Mouse (Mus musculus) midbrain, embryonic 12.5 days (tissue): ENCODE results near the gene Rdh11. TPM values are rescaled to one million over a fixed set of nuclear protein-coding genes. Genes with fewer than 3 reads are reported as not detected.

Experiments used
- ATAC-seq: fragments of 200-750 bp; cut with Nextera tagmentation; 2 replicates; pipeline ENCODE4 v1.8.0; 2017; ENCODE audit warnings: low read depth, moderate TSS enrichment, moderate library complexity; ENCODE audit not compliant: low FRiP score
- H3K27ac ChIP-seq: fragments of 300-500 bp; sonication (generic); replicated peaks from 2 replicates; pipeline ENCODE4 v1.5.1; 2016; ENCODE audit warnings: mild to moderate bottlenecking
- H3K27me3 ChIP-seq: fragments of 300-500 bp; sonication (generic); 2 replicates; pipeline ENCODE4 v1.6.1; 2016; ENCODE audit warnings: mild to moderate bottlenecking
- H3K36me3 ChIP-seq: fragments of 300-500 bp; sonication (generic); 2 replicates; pipeline ENCODE4 v1.6.1; 2016
- H3K4me1 ChIP-seq: fragments of 300-500 bp; sonication (generic); 2 replicates; pipeline ENCODE4 v1.6.1; 2016
- H3K4me2 ChIP-seq: fragments of 300-500 bp; sonication (generic); replicated peaks from 2 replicates; pipeline ENCODE4 v1.6.1; 2016; ENCODE audit warnings: mild to moderate bottlenecking, moderate library complexity
- H3K4me3 ChIP-seq: fragments of 300-500 bp; sonication (generic); 2 replicates; pipeline ENCODE4 v1.5.1; 2016; ENCODE audit warnings: mild to moderate bottlenecking
- H3K9ac ChIP-seq: fragments of 300-500 bp; sonication (generic); replicated peaks from 2 replicates; pipeline ENCODE4 v1.6.1; 2016; ENCODE audit warnings: mild to moderate bottlenecking, moderate library complexity
- H3K9me3 ChIP-seq: fragments of 300-500 bp; sonication (generic); 2 replicates; pipeline ENCODE4 v1.6.1; 2016; ENCODE audit warnings: mild to moderate bottlenecking
- WGBS: fragments of 180-500 bp; shearing (Covaris S2); methylation state at CpG from one replicate; pipeline ENCODE4 v1.1.7; 2016; 5-methylcytosine and 5-hydroxymethylcytosine counted together
- polyA plus RNA-seq: library from polyadenylated mRNA; unstranded; fragments of >200 nt; fragmentation: Nextera tagmentation; extraction: Ambion mirVana; gene quantifications from 2 replicates; pipeline ENCODE4 v1.2.1, GENCODE M21; 2016

Gene Rdh11
- polyA plus RNA-seq, 1 experiment from 2014 or later, result 28.4 TPM

DNA sequence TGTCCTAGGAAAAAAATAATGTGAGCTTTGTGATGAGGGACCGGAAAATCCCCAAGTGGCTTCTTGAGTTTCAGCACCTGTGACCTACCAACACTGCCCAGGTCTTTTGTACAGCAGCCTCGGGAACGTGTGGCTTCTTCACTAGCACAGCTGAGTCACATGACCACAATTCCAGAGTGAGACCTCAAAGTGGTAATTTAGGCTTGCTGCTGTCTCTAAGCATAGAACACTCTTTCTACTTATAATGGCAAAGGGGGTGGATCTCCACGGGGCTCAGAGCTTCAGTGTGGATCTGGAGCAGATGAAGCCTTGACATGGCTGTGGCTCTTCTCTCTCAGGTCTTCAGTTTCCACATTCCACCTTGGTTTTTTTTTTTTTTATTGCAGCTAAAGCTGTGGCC is 57.0 kb downstream of the Rdh11 start:
- no peaks in the 10 kb centered on the region for H3K9me3 ChIP-seq
- no peak overlapping the region for H3K27ac ChIP-seq
- ATAC-seq, result no peak
- H3K9ac ChIP-seq, result no peak overlapping the region
- no peak overlapping the region for H3K4me2 ChIP-seq
- peaks cover 11% of the 10 kb centered on the region for H3K4me1 ChIP-seq
- peaks cover 38% of the 10 kb centered on the region for H3K27me3 ChIP-seq
- 41% methylated on average over 4 of the region's 4 CpGs for WGBS
- no peak overlapping the region for H3K4me3 ChIP-seq
- no peaks in the 10 kb centered on the region for H3K36me3 ChIP-seq

DNA sequence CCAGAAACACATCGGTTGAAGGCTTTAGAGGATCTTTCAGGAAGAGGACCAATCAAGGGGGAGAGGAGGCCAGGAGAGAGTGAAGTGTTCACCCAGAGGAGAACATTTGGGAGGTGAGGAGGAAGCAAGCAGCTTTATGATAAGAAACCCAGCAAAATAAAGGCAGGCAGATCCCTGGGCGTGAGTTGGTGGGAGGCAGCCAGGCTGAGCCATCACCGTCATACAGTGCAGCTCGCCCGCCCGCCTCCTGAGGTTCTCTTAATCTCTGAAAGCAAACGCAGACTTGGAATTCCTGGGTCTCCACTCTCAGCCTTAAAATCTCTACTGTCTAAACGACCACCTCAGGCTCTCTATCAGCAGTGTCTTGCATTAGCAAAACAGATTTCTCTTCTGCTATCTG is 57.4 kb downstream of the Rdh11 start:
- Histone ChIP-seq H3K27me3 (peaks cover 42% of the 10 kb centered on the region), H3K27ac (no peak overlapping the region), H3K4me2 (no peak overlapping the region), H3K4me1 (peaks cover 11% of the 10 kb centered on the region), H3K9me3 (no peaks in the 10 kb centered on the region), H3K36me3 (no peaks in the 10 kb centered on the region), H3K9ac (no peak overlapping the region), H3K4me3 (no peak overlapping the region)
- ATAC-seq, result no peak
- WGBS, result 37% methylated on average over 8 of the region's 8 CpGs

DNA sequence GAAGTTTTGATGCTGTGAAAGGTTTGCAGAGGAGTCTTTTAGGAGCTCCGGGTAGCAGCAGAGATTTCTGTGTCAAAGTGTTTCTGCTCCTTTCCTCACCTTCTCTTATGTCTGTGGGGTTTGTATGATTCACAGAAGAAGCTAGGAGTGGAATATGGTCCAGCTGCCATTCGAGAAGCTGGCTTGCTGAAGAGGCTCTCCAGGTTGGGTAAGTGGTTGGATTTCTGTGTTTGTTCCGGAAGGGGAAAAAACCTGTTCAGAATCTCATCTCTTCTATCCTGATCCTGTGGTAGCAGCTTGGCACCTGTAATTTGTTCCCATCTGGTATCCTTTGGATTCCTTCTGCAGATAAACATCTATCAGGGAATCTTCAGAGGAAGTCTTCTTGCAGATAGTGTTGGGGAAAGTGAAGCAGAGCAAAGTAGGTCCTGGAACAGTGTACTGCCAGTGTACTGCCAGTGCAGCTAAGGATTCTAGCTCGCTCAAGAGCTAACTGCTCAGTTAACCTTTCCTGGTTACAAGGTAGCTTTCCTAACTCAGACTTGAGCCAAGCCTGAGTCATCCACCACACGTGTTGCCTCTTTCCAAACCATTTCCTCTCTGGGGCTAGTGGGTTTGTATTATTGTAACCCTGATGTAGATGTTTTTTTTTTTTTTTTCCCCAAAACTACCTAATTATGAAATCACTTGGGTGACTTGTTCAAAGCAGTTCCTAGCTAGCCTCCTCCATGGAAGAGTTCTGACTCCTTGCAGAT is 60.2 kb downstream of the Rdh11 start:
- H3K4me3 ChIP-seq, result peak overlapping the region; percentile 51
- H3K27ac ChIP-seq, result no peak overlapping the region
- peaks cover 45% of the 10 kb centered on the region for H3K27me3 ChIP-seq
- no peak for ATAC-seq
- H3K4me1 ChIP-seq, result peaks cover 11% of the 10 kb centered on the region
- H3K36me3 ChIP-seq, result no peaks in the 10 kb centered on the region
- H3K4me2 ChIP-seq, result peak overlapping the region; percentile 90
- H3K9ac ChIP-seq, result peak overlapping the region; percentile 55; the same call in 1 of the 2 replicates
- WGBS, result 34% methylated on average over 5 of the region's 5 CpGs
- H3K9me3 ChIP-seq, result no peaks in the 10 kb centered on the region

DNA sequence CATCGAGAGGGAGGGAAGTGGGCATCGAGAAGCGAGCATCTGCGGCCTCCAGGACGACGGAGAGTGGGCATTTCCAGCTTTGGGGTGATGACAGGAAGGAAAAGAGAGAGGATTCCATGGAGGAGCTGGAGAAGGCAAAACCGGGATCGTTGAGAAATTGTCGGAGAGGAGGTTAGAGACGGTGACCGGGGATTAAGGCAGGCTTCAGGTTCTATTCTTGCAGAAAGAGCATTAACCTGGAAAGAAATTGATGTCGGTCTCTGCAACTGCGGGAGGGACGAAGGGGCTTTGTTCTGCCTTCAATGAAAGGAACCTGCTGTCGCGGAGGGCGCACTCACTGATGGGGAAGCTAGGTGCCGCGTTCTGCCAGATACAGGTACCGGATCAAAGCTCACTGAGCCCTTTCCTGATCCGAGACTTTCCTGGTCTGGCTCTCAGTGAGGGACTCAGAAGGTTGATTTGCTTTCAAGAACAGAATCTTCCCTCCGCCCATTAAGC is 60.9 kb downstream of the Rdh11 start:
- peak overlapping the region; percentile 51 for H3K4me3 ChIP-seq
- H3K4me1 ChIP-seq, result peaks cover 11% of the 10 kb centered on the region
- peak; percentile 27; the same call in 1 of the 2 replicates for ATAC-seq
- 1% methylated on average over 22 of the region's 22 CpGs for WGBS
- H3K27me3 ChIP-seq, result peaks cover 45% of the 10 kb centered on the region
- no peak overlapping the region for H3K27ac ChIP-seq
- no peaks in the 10 kb centered on the region for H3K36me3 ChIP-seq
- H3K9me3 ChIP-seq, result no peaks in the 10 kb centered on the region
- H3K9ac ChIP-seq, result peak overlapping the region; percentile 55
- peak overlapping the region; percentile 90 for H3K4me2 ChIP-seq

DNA sequence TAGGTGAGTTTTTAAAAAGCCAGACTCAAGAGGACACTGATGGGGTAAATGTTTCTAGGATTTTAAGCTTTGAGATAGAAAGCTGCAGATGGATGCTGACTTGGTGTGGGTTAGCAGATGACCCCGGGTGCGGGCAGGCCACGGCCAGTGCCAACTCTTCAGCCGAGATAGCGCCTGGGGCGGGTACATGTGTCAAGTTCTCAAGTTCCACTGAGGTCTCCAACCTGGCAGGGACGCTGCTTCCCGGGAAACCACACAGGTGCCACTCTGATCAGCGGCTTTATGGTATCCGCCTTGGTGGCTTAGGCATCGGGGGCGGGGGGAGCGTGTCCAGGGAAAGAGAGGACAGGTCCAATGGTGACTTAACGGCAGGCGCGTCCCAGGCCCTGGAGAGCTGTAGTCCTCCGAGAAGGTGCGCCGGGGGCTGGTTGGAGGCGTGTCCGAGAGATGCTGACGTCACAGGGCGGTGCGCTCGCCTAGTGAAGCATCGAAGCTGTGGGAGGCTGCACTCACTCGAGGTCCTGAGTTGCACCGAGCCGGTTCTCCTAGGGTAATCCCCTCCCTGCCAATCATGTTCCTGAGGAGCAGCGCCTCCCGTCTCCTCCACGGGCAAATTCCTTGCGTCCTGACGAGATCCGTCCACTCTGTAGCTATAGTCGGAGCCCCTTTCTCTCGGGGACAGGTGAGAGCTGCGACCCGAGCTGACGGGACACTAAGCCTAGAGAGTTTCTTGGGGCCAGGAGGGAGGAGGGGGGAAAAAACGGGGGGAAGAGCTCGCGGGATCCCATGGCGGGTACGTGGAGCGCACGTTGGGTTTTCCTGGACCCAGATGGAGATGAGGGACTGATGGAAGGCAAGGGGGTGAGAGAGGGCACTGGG is 61.6 kb downstream of the Rdh11 start, which contains the start of gene Arg2:
Arg2 (plus strand) TSS at position 479 of the 879 bp plus-strand sequence.
- whole genome bisulfite sequencing, result 1% methylated on average over 47 of the region's 47 CpGs
- Histone ChIP-seq H3K4me1 (peaks cover 11% of the 10 kb centered on the region), H3K9ac (peak within 1 kb of the TSS; percentile 55), H3K9me3 (no peaks in the 10 kb centered on the region), H3K4me2 (peak within 1 kb of the TSS; percentile 90), H3K4me3 (peak within 1 kb of the TSS; percentile 51), H3K27me3 (peaks cover 45% of the 10 kb centered on the region), H3K36me3 (no peaks in the 10 kb centered on the region), H3K27ac (no peak within 1 kb of the TSS)
- peak; percentile 90 for ATAC-seq

Other genes starting within 250 kb of the Rdh11 start
- gene Tmem229b, start 184.7 kb downstream of the Rdh11 start, polyA plus RNA-seq, result 17.3 and 21.4 TPM in 2 replicates
- 8.1 and 8.2 TPM in 2 replicates for gene Plekhh1, start 163.1 kb downstream of the Rdh11 start, polyA plus RNA-seq
- 26.2 and 30.4 TPM in 2 replicates for gene Pigh, start 102.6 kb downstream of the Rdh11 start, polyA plus RNA-seq
- 9.0 and 9.7 TPM in 2 replicates for gene Arg2, start 61.5 kb downstream of the Rdh11 start, polyA plus RNA-seq
- gene Vti1b, start 19.6 kb downstream of the Rdh11 start, polyA plus RNA-seq, result 113 and 115 TPM in 2 replicates
- gene Rdh12, start 16.6 kb upstream of the Rdh11 start, polyA plus RNA-seq, result 1.8 and 2.1 TPM in 2 replicates
- gene Zfyve26, start 104.0 kb upstream of the Rdh11 start, polyA plus RNA-seq, result 13.7 and 18.4 TPM in 2 replicates
- gene Rad51b, start 105.0 kb upstream of the Rdh11 start, polyA plus RNA-seq, result 6.5 and 7.6 TPM in 2 replicates